Mouse (Mus musculus): ENCODE results near the gene Sh3bp5.

DNA sequence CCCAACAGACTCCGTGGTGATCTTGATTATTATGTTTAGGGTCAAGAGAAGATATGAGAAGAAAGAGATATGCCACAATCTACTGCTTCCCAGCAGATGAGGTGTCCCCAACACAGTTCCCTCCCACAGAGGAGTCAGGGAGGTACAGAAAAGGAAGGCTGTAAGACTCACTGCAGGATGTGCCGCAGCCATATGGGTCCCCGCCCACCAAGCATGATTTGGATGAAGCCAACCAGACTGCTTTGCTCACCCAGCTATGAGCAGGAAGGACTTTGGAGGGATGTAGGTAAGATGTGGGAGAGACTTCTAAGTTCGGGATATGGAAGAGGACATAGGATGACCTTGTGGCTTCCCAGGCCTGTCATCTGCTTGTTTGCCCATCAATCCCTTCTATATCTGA, 25.1 kb downstream of the Sh3bp5 start:
- TF ChIP-seq CTCF (IDR thresholded peaks at IDR 0.05; ENCODE audit: low read depth): no peak
- TF ChIP-seq EP300 (IDR thresholded peaks at IDR 0.05; ENCODE audit: low read depth): no peak
